Mouse (Mus musculus): ENCODE data around the gene Htr7. TPM values are rescaled to one million over a fixed set of nuclear protein-coding genes. Genes with fewer than 3 reads are reported as not detected.

Htr7 gene
- 0.06 TPM in 1 of 2 replicates, not detected in the other for polyA plus RNA-seq (2015; fragmentation: Nextera tagmentation; extraction: Ambion mirVana)

DNA sequence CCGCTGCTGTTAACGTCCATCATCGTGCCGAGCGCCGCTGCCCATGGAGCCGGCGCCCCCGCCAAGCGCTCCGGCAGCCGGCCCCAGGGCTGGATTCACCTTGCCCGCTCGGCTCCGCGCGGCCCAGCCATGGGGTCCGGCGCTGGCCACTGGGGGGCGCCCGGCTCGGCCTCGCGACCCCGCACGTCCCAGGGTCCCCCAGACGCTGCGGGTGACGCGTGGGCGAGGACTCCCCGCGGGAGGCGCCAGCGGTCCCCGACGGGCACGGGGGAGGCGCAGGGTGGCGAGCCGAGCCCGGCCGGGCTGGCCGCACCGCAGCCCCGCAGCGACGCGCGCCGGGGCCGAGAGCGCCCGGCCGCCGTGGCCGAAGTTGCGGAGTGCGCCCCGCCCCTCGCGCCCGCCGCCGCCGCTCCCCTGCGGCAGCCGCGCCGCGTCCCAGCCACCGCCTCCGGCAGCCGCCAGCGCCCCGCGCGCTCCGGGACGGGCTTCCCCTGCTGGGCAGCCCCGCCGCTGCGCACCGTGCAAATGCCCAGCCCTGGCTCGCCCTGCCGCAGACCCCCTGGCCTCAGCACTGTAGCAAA, at the start of gene Htr7:
Gene Htr7, minus strand, starts transcription at position 277 of the 581 bp plus-strand sequence.
- Histone ChIP-seq H3K4me2 (ENCODE audit: low read depth, low read length) (peak within 1 kb of the TSS; percentile 87), H3K27me3 (ENCODE audit: control insufficient read depth, insufficient read depth, low read length) (peaks cover 39% of the 10 kb centered on the region), H3K27ac (ENCODE audit: low read length) (no peak within 1 kb of the TSS), H3K9me3 (replicated peaks; ENCODE audit: control insufficient read depth, low read length) (no peaks in the 10 kb centered on the region), H3K4me1 (ENCODE audit: control insufficient read depth, insufficient read depth, low read length) (no peaks in the 10 kb centered on the region), H3K9ac (ENCODE audit: low read length) (peak within 1 kb of the TSS; percentile 57), H3K4me3 (replicated peaks; ENCODE audit: low read length) (peak within 1 kb of the TSS; percentile 54), H3K36me3 (ENCODE audit: control insufficient read depth, insufficient read depth, low read length) (no peaks in the 10 kb centered on the region)
- under 1% methylated on average over 75 of the region's 86 CpGs for WGBS
- ATAC-seq (ENCODE audit: insufficient read depth, low FRiP score): no peak; the same call in 1 of the 2 replicates

DNA sequence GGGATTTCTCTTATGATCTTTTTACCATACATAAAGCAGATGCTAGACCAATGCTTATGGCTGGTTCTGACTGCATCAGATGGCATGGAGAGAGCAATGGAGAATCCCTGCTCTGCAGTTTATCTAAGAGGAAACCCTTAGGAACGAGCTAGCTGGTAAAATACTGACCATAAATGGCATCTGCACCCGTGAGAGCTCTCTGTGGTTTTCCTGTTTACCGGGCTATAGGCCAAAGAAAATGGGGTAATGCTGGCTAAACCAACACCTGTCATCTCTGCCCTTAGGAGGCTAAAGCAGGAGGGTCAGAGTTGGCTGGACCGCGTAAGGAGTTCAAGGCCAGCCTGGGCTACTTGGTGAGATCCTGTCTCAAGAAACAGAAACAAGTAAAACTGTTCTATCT, 46.6 kb upstream of the Htr7 start:
- Histone ChIP-seq H3K4me3 (replicated peaks; ENCODE audit: low read length) (no peak overlapping the region), H3K27ac (ENCODE audit: low read length) (no peak overlapping the region), H3K27me3 (ENCODE audit: control insufficient read depth, insufficient read depth, low read length) (no peaks in the 10 kb centered on the region), H3K4me1 (ENCODE audit: control insufficient read depth, insufficient read depth, low read length) (no peaks in the 10 kb centered on the region), H3K36me3 (ENCODE audit: control insufficient read depth, insufficient read depth, low read length) (peaks cover 9% of the 10 kb centered on the region), H3K4me2 (ENCODE audit: low read depth, low read length) (no peak overlapping the region), H3K9me3 (replicated peaks; ENCODE audit: control insufficient read depth, low read length) (no peaks in the 10 kb centered on the region), H3K9ac (ENCODE audit: low read length) (no peak overlapping the region)
- ATAC-seq (ENCODE audit: insufficient read depth, low FRiP score): no peak
- 81% methylated on average over 5 of the region's 5 CpGs for WGBS

- no peaks in the 10 kb centered on the region for H3K4me1 ChIP-seq (ENCODE audit: control insufficient read depth, insufficient read depth, low read length)
- no peak for ATAC-seq (ENCODE audit: insufficient read depth, low FRiP score)
- no peak overlapping the region for H3K4me3 ChIP-seq (replicated peaks; ENCODE audit: low read length)
- H3K27ac ChIP-seq (ENCODE audit: low read length): no peak overlapping the region
- H3K9me3 ChIP-seq (replicated peaks; ENCODE audit: control insufficient read depth, low read length): no peaks in the 10 kb centered on the region
- H3K27me3 ChIP-seq (ENCODE audit: control insufficient read depth, insufficient read depth, low read length): no peaks in the 10 kb centered on the region
- no peak overlapping the region for H3K9ac ChIP-seq (ENCODE audit: low read length)
- H3K4me2 ChIP-seq (ENCODE audit: low read depth, low read length): no peak overlapping the region
- H3K36me3 ChIP-seq (ENCODE audit: control insufficient read depth, insufficient read depth, low read length): peaks cover 12% of the 10 kb centered on the region
- WGBS: 89% methylated on average over 7 of the region's 7 CpGs
These were observed 41.6 kb upstream of the Htr7 start for GRCm38 (mm10) chr19:36098916-36099315.

DNA sequence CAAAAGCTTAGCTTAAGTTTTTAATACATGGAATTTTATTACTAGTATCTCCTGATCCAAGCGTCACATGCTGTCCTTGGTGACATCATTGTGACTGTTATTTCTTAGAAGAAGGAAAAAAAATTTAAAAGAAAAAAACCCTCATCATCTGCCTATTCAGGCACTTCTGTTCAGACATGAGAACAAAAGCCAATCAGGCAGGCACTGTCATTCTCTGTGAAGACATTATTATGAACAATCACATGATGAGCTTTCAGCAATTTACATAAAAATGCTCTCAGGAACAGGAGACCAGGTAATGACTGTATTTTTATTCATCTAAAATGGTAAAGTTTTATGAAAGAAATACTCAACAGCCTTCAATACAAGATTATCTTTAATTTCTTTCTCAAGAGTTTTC, 41.0 kb upstream of the Htr7 start:
- Histone ChIP-seq H3K9ac (ENCODE audit: low read length) (no peak overlapping the region), H3K4me2 (ENCODE audit: low read depth, low read length) (no peak overlapping the region), H3K27ac (ENCODE audit: low read length) (no peak overlapping the region), H3K27me3 (ENCODE audit: control insufficient read depth, insufficient read depth, low read length) (no peaks in the 10 kb centered on the region), H3K4me3 (replicated peaks; ENCODE audit: low read length) (no peak overlapping the region), H3K4me1 (ENCODE audit: control insufficient read depth, insufficient read depth, low read length) (no peaks in the 10 kb centered on the region), H3K9me3 (replicated peaks; ENCODE audit: control insufficient read depth, low read length) (no peaks in the 10 kb centered on the region), H3K36me3 (ENCODE audit: control insufficient read depth, insufficient read depth, low read length) (peaks cover 12% of the 10 kb centered on the region)
- WGBS: 95% methylated on average over 1 of the region's 1 CpGs
- no peak for ATAC-seq (ENCODE audit: insufficient read depth, low FRiP score)

- Histone ChIP-seq H3K4me3 (replicated peaks; ENCODE audit: low read length) (no peak overlapping the region), H3K9ac (ENCODE audit: low read length) (no peak overlapping the region), H3K4me2 (ENCODE audit: low read depth, low read length) (no peak overlapping the region), H3K4me1 (ENCODE audit: control insufficient read depth, insufficient read depth, low read length) (no peaks in the 10 kb centered on the region), H3K27ac (ENCODE audit: low read length) (no peak overlapping the region), H3K9me3 (replicated peaks; ENCODE audit: control insufficient read depth, low read length) (no peaks in the 10 kb centered on the region), H3K27me3 (ENCODE audit: control insufficient read depth, insufficient read depth, low read length) (no peaks in the 10 kb centered on the region), H3K36me3 (ENCODE audit: control insufficient read depth, insufficient read depth, low read length) (peaks cover 12% of the 10 kb centered on the region)
- 86% methylated on average over 3 of the region's 3 CpGs for WGBS
- ATAC-seq (ENCODE audit: insufficient read depth, low FRiP score): no peak
These were observed 39.9 kb upstream of the Htr7 start for GRCm38 (mm10) chr19:36097194-36097593.

GRCm38 (mm10) chr19:36090781-36091180, 33.5 kb upstream of the Htr7 start:
- WGBS: 45% methylated on average over 5 of the region's 5 CpGs
- H3K27ac ChIP-seq (ENCODE audit: low read length): no peak overlapping the region
- no peak overlapping the region for H3K4me2 ChIP-seq (ENCODE audit: low read depth, low read length)
- no peaks in the 10 kb centered on the region for H3K9me3 ChIP-seq (replicated peaks; ENCODE audit: control insufficient read depth, low read length)
- 0 out of 2 replicates have a peak, but pooled peaks have one; percentile 37 for ATAC-seq (ENCODE audit: insufficient read depth, low FRiP score)
- no peaks in the 10 kb centered on the region for H3K27me3 ChIP-seq (ENCODE audit: control insufficient read depth, insufficient read depth, low read length)
- peaks cover 5% of the 10 kb centered on the region; the same call in 1 of the 2 replicates for H3K36me3 ChIP-seq (ENCODE audit: control insufficient read depth, insufficient read depth, low read length)
- no peak overlapping the region for H3K4me3 ChIP-seq (replicated peaks; ENCODE audit: low read length)
- no peaks in the 10 kb centered on the region for H3K4me1 ChIP-seq (ENCODE audit: control insufficient read depth, insufficient read depth, low read length)
- H3K9ac ChIP-seq (ENCODE audit: low read length): no peak overlapping the region

- Histone ChIP-seq H3K9ac (ENCODE audit: low read length) (peak within 1 kb of the TSS; percentile 82), H3K27me3 (ENCODE audit: control insufficient read depth, insufficient read depth, low read length) (no peaks in the 10 kb centered on the region), H3K4me3 (replicated peaks; ENCODE audit: low read length) (peak within 1 kb of the TSS; percentile 73), H3K36me3 (ENCODE audit: control insufficient read depth, insufficient read depth, low read length) (no peaks in the 10 kb centered on the region), H3K4me1 (ENCODE audit: control insufficient read depth, insufficient read depth, low read length) (peaks cover 6% of the 10 kb centered on the region), H3K27ac (ENCODE audit: low read length) (peak within 1 kb of the TSS; percentile 67), H3K9me3 (replicated peaks; ENCODE audit: control insufficient read depth, low read length) (no peaks in the 10 kb centered on the region), H3K4me2 (ENCODE audit: low read depth, low read length) (peak within 1 kb of the TSS; percentile 62)
- ATAC-seq (ENCODE audit: insufficient read depth, low FRiP score): peak; percentile 95
- 2% methylated on average over 34 of the region's 34 CpGs for WGBS
These were observed 26.2 kb upstream of the Htr7 start, which contains the start of gene Rpp30 for GRCm38 (mm10) chr19:36083262-36084225. Gene Rpp30, plus strand, starts transcription at chr19:36083716.

GRCm38 (mm10) chr19:36082606-36083261, 25.4 kb upstream of the Htr7 start:
- peaks cover 6% of the 10 kb centered on the region for H3K4me1 ChIP-seq (ENCODE audit: control insufficient read depth, insufficient read depth, low read length)
- H3K9ac ChIP-seq (ENCODE audit: low read length): peak overlapping the region; percentile 60
- peak overlapping the region; percentile 67 for H3K27ac ChIP-seq (ENCODE audit: low read length)
- no peaks in the 10 kb centered on the region for H3K36me3 ChIP-seq (ENCODE audit: control insufficient read depth, insufficient read depth, low read length)
- ATAC-seq (ENCODE audit: insufficient read depth, low FRiP score): peak; percentile 65
- WGBS: 48% methylated on average over 7 of the region's 7 CpGs
- peak overlapping the region; percentile 73 for H3K4me3 ChIP-seq (replicated peaks; ENCODE audit: low read length)
- no peaks in the 10 kb centered on the region for H3K9me3 ChIP-seq (replicated peaks; ENCODE audit: control insufficient read depth, low read length)
- H3K27me3 ChIP-seq (ENCODE audit: control insufficient read depth, insufficient read depth, low read length): no peaks in the 10 kb centered on the region
- H3K4me2 ChIP-seq (ENCODE audit: low read depth, low read length): peak overlapping the region; percentile 62
